Mouse (Mus musculus): ENCODE data around the gene Ldlrad3. TPM values are rescaled to one million over a fixed set of nuclear protein-coding genes. Genes with fewer than 3 reads are reported as not detected.

Ldlrad3 gene
- polyA plus RNA-seq, 1 experiment from 2014 or later: 64.1 TPM

- 94% methylated on average over 9 of the region's 9 CpGs for WGBS
- Histone ChIP-seq H3K4me1 (peaks cover 90% of the 10 kb centered on the region), H3K36me3 (peaks cover 3% of the 10 kb centered on the region; the same call in 1 of the 2 replicates), H3K27ac (peak overlapping the region; percentile 7; the same call in 1 of the 2 replicates), H3K4me3 (no peak overlapping the region), H3K9me3 (replicated peaks) (no peaks in the 10 kb centered on the region), H3K27me3 (ENCODE audit: low read depth, poor library complexity, severe bottlenecking) (no peaks in the 10 kb centered on the region)
- no peak for DNase-seq (ENCODE audit: low spot score)
Measured at GRCm38 (mm10) chr2:102134510-102135262, 51.5 kb downstream of the Ldlrad3 start.

GRCm38 (mm10) chr2:102132945-102133558 lies 53.1 kb downstream of the Ldlrad3 start:
- H3K36me3 ChIP-seq: peaks cover 3% of the 10 kb centered on the region; the same call in 1 of the 2 replicates
- peak overlapping the region; percentile 74 for H3K27ac ChIP-seq
- WGBS: 60% methylated on average over 10 of the region's 10 CpGs
- H3K27me3 ChIP-seq (ENCODE audit: low read depth, poor library complexity, severe bottlenecking): no peaks in the 10 kb centered on the region
- no peak for DNase-seq (ENCODE audit: low spot score)
- H3K4me3 ChIP-seq: no peak overlapping the region
- no peaks in the 10 kb centered on the region for H3K9me3 ChIP-seq (replicated peaks)
- H3K4me1 ChIP-seq: peaks cover 88% of the 10 kb centered on the region

GRCm38 (mm10) chr2:102130198-102130845 lies 55.9 kb downstream of the Ldlrad3 start:
- H3K4me3 ChIP-seq: no peak overlapping the region
- no peak for DNase-seq (ENCODE audit: low spot score)
- H3K9me3 ChIP-seq (replicated peaks): no peaks in the 10 kb centered on the region
- peaks cover 3% of the 10 kb centered on the region; the same call in 1 of the 2 replicates for H3K36me3 ChIP-seq
- 87% methylated on average over 8 of the region's 8 CpGs for WGBS
- H3K27me3 ChIP-seq (ENCODE audit: low read depth, poor library complexity, severe bottlenecking): no peaks in the 10 kb centered on the region
- H3K4me1 ChIP-seq: peaks cover 80% of the 10 kb centered on the region
- H3K27ac ChIP-seq: no peak overlapping the region

- Histone ChIP-seq H3K4me3 (no peak overlapping the region), H3K27ac (no peak overlapping the region), H3K4me1 (peaks cover 72% of the 10 kb centered on the region), H3K9me3 (replicated peaks) (no peaks in the 10 kb centered on the region), H3K36me3 (peaks cover 3% of the 10 kb centered on the region; the same call in 1 of the 2 replicates), H3K27me3 (ENCODE audit: low read depth, poor library complexity, severe bottlenecking) (no peaks in the 10 kb centered on the region)
- WGBS: 90% methylated on average over 4 of the region's 4 CpGs
- no peak for DNase-seq (ENCODE audit: low spot score)
Measured at GRCm38 (mm10) chr2:102129235-102129634, 57.0 kb downstream of the Ldlrad3 start.

- WGBS: 82% methylated on average over 14 of the region's 14 CpGs
- no peak for DNase-seq (ENCODE audit: low spot score)
- Histone ChIP-seq H3K36me3 (peaks cover 3% of the 10 kb centered on the region; the same call in 1 of the 2 replicates), H3K4me3 (no peak overlapping the region), H3K27ac (no peak overlapping the region; the same call in 1 of the 2 replicates), H3K27me3 (ENCODE audit: low read depth, poor library complexity, severe bottlenecking) (no peaks in the 10 kb centered on the region), H3K9me3 (replicated peaks) (no peaks in the 10 kb centered on the region), H3K4me1 (peaks cover 67% of the 10 kb centered on the region)
Measured at GRCm38 (mm10) chr2:102128500-102129030, 57.6 kb downstream of the Ldlrad3 start.

GRCm38 (mm10) chr2:102127791-102128387 lies 58.3 kb downstream of the Ldlrad3 start:
- Histone ChIP-seq H3K27ac (no peak overlapping the region; the same call in 1 of the 2 replicates), H3K9me3 (replicated peaks) (no peaks in the 10 kb centered on the region), H3K27me3 (ENCODE audit: low read depth, poor library complexity, severe bottlenecking) (no peaks in the 10 kb centered on the region), H3K36me3 (peaks cover 3% of the 10 kb centered on the region; the same call in 1 of the 2 replicates), H3K4me3 (no peak overlapping the region), H3K4me1 (peaks cover 63% of the 10 kb centered on the region)
- no peak for DNase-seq (ENCODE audit: low spot score)
- 82% methylated on average over 8 of the region's 8 CpGs for WGBS

GRCm38 (mm10) chr2:102127221-102127620 lies 59.0 kb downstream of the Ldlrad3 start:
- H3K36me3 ChIP-seq: peaks cover 3% of the 10 kb centered on the region; the same call in 1 of the 2 replicates
- WGBS: 82% methylated on average over 9 of the region's 9 CpGs
- DNase-seq (ENCODE audit: low spot score): no peak
- H3K27ac ChIP-seq: no peak overlapping the region
- no peak overlapping the region for H3K4me3 ChIP-seq
- peaks cover 63% of the 10 kb centered on the region for H3K4me1 ChIP-seq
- no peaks in the 10 kb centered on the region for H3K9me3 ChIP-seq (replicated peaks)
- no peaks in the 10 kb centered on the region for H3K27me3 ChIP-seq (ENCODE audit: low read depth, poor library complexity, severe bottlenecking)

GRCm38 (mm10) chr2:102126076-102126475 lies 60.1 kb downstream of the Ldlrad3 start:
- H3K4me1 ChIP-seq: peaks cover 63% of the 10 kb centered on the region
- DNase-seq (ENCODE audit: low spot score): no peak
- peaks cover 3% of the 10 kb centered on the region; the same call in 1 of the 2 replicates for H3K36me3 ChIP-seq
- H3K27me3 ChIP-seq (ENCODE audit: low read depth, poor library complexity, severe bottlenecking): no peaks in the 10 kb centered on the region
- 94% methylated on average over 7 of the region's 7 CpGs for WGBS
- no peaks in the 10 kb centered on the region for H3K9me3 ChIP-seq (replicated peaks)
- 0 out of 2 replicates have a peak overlapping the region, but pooled peaks have one; percentile 1 for H3K27ac ChIP-seq
- no peak overlapping the region for H3K4me3 ChIP-seq

GRCm38 (mm10) chr2:102125042-102125441 lies 61.1 kb downstream of the Ldlrad3 start:
- no peak for DNase-seq (ENCODE audit: low spot score)
- no peaks in the 10 kb centered on the region for H3K27me3 ChIP-seq (ENCODE audit: low read depth, poor library complexity, severe bottlenecking)
- 72% methylated on average over 4 of the region's 4 CpGs for WGBS
- H3K9me3 ChIP-seq (replicated peaks): no peaks in the 10 kb centered on the region
- H3K4me3 ChIP-seq: no peak overlapping the region
- no peak overlapping the region for H3K27ac ChIP-seq
- H3K4me1 ChIP-seq: peaks cover 63% of the 10 kb centered on the region
- no peaks in the 10 kb centered on the region for H3K36me3 ChIP-seq

- Histone ChIP-seq H3K36me3 (no peaks in the 10 kb centered on the region), H3K27ac (no peak overlapping the region), H3K4me3 (no peak overlapping the region), H3K4me1 (peaks cover 57% of the 10 kb centered on the region), H3K27me3 (ENCODE audit: low read depth, poor library complexity, severe bottlenecking) (no peaks in the 10 kb centered on the region), H3K9me3 (replicated peaks) (no peaks in the 10 kb centered on the region)
- 51% methylated on average over 1 of the region's 1 CpGs for WGBS
- DNase-seq (ENCODE audit: low spot score): no peak
Measured at GRCm38 (mm10) chr2:102122146-102122515, 64.1 kb downstream of the Ldlrad3 start.

- 63% methylated on average over 4 of the region's 4 CpGs for WGBS
- H3K27ac ChIP-seq: no peak overlapping the region
- H3K4me1 ChIP-seq: peaks cover 57% of the 10 kb centered on the region
- H3K27me3 ChIP-seq (ENCODE audit: low read depth, poor library complexity, severe bottlenecking): no peaks in the 10 kb centered on the region
- H3K36me3 ChIP-seq: no peaks in the 10 kb centered on the region
- H3K9me3 ChIP-seq (replicated peaks): no peaks in the 10 kb centered on the region
- no peak overlapping the region for H3K4me3 ChIP-seq
- DNase-seq (ENCODE audit: low spot score): no peak
Measured at GRCm38 (mm10) chr2:102121440-102122145, 64.6 kb downstream of the Ldlrad3 start.
